ENCODE assay signal across 22 mouse cellular contexts in genomic region chr1:88840991-88841592, GRCm38 (mm10).
DNase-seq lines count a peak whose midpoint lies in the region; ATAC-seq and TF ChIP-seq lines count a peak whose summit lies in the region.
"Had no signal": no experiment of that assay in that cellular context is flagged by ENCODE, and none has a peak within 500 bp of the region (broad histone marks: within the 10 kb centered on the region; RNA-seq: fewer than 3 reads in every experiment).

No protein-coding gene starts in this region.

- DNase-seq in heart, embryonic 10.5 days (ENCODE audit: low spot score), result peak; percentile 35
- no peak for DNase-seq in heart, adult 2 months
- DNase-seq in gastrocnemius, adult 8-10 months (ENCODE audit: low spot score in 2 of 2), result no peak
- DNase-seq in adrenal gland, adult (ENCODE audit: inconsistent age in 2 of 2, low spot score in 1 of 2), result no peak
- DNase-seq: adrenal gland, postnatal 14 days; cerebellum, adult 11 months; gastrocnemius, adult 2 months; heart, adult 18-20 months; kidney, postnatal 4 days; lung, adult 2 months; lung, postnatal 36 days; spleen, adult 18-20 months; thymus, postnatal 25 days had no signal

- no peaks in the 10 kb centered on the region for H3K36me3 ChIP-seq in heart, embryonic 10.5 days
- no peaks in the 10 kb centered on the region for H3K36me3 ChIP-seq in heart, adult 2 months (ENCODE audit: control insufficient read depth, insufficient read depth, low read length)
- H3K36me3 ChIP-seq in midbrain, embryonic 12.5 days, result no peaks in the 10 kb centered on the region
- no peaks in the 10 kb centered on the region for H3K36me3 ChIP-seq in midbrain, embryonic 16.5 days (ENCODE audit: control insufficient read depth, insufficient read depth, low read length)
- no peaks in the 10 kb centered on the region for H3K36me3 ChIP-seq in midbrain, embryonic 13.5 days
- H3K36me3 ChIP-seq: heart, embryonic 15.5 days; kidney, embryonic 15.5 days; limb, embryonic 12.5 days; liver, embryonic 12.5 days had no signal

- TF ChIP-seq POLR2A in heart, adult 2 months (IDR thresholded peaks at IDR 0.05; ENCODE audit: insufficient read depth, low read depth, low read length), result no peak

- no peak overlapping the region for H3K4me2 ChIP-seq in midbrain, embryonic 12.5 days (replicated peaks)
- H3K4me2 ChIP-seq in midbrain, embryonic 16.5 days (ENCODE audit: low read length), result no peak overlapping the region
- H3K4me2 ChIP-seq in midbrain, embryonic 13.5 days (replicated peaks), result no peak overlapping the region
- H3K4me2 ChIP-seq: heart, embryonic 15.5 days; kidney, embryonic 15.5 days; limb, embryonic 12.5 days; liver, embryonic 12.5 days had no signal

- TF ChIP-seq CTCF in heart, adult 2 months (IDR thresholded peaks at IDR 0.05), result no peak

- no peak for ATAC-seq in midbrain, embryonic 12.5 days (ENCODE audit: low FRiP score, low read depth)
- no peak for ATAC-seq in midbrain, embryonic 16.5 days
- ATAC-seq in midbrain, embryonic 13.5 days, result no peak
- ATAC-seq: intestine, postnatal 0 days; liver, embryonic 12.5 days; Patski had no signal

- TF ChIP-seq EP300 in heart, adult 2 months (IDR thresholded peaks at IDR 0.05; ENCODE audit: insufficient read depth, low read depth, low read length), result no peak

- no peaks in the 10 kb centered on the region; the same call in 1 of the 2 replicates for H3K9me3 ChIP-seq in heart, embryonic 10.5 days
- no peaks in the 10 kb centered on the region for H3K9me3 ChIP-seq in midbrain, embryonic 12.5 days
- no peaks in the 10 kb centered on the region for H3K9me3 ChIP-seq in midbrain, embryonic 16.5 days (replicated peaks; ENCODE audit: control insufficient read depth, low read length, poor library complexity, severe bottlenecking)
- no peaks in the 10 kb centered on the region for H3K9me3 ChIP-seq in midbrain, embryonic 13.5 days
- H3K9me3 ChIP-seq: heart, embryonic 15.5 days; kidney, embryonic 15.5 days; liver, embryonic 12.5 days had no signal

- intact Hi-C loops in heart, adult 2 months (cut with DNase I), result no loop called here

- no peak overlapping the region for H3K4me3 ChIP-seq in heart, embryonic 10.5 days
- H3K4me3 ChIP-seq in heart, adult 2 months, result no peak overlapping the region
- no peak overlapping the region for H3K4me3 ChIP-seq in midbrain, embryonic 12.5 days
- H3K4me3 ChIP-seq in midbrain, embryonic 16.5 days (ENCODE audit: low read depth, low read length), result no peak overlapping the region
- no peak overlapping the region for H3K4me3 ChIP-seq in midbrain, embryonic 13.5 days (replicated peaks)
- H3K4me3 ChIP-seq: gastrocnemius, adult 2 months; heart, embryonic 15.5 days; kidney, embryonic 15.5 days; limb, embryonic 12.5 days; liver, embryonic 12.5 days had no signal

- H3K27ac ChIP-seq in heart, embryonic 10.5 days, result no peak overlapping the region
- H3K27ac ChIP-seq in heart, adult 2 months, result no peak overlapping the region
- peak overlapping the region; percentile 86 for H3K27ac ChIP-seq in midbrain, embryonic 12.5 days (replicated peaks)
- H3K27ac ChIP-seq in midbrain, embryonic 16.5 days (ENCODE audit: low read length), result no peak overlapping the region; the same call in 1 of the 2 replicates
- H3K27ac ChIP-seq in midbrain, embryonic 13.5 days, result peak overlapping the region; percentile 80; the same call in 1 of the 2 replicates
- H3K27ac ChIP-seq: gastrocnemius, adult 2 months; heart, embryonic 15.5 days; kidney, embryonic 15.5 days; liver, embryonic 12.5 days had no signal

- no peaks in the 10 kb centered on the region for H3K27me3 ChIP-seq in heart, embryonic 10.5 days (ENCODE audit: insufficient read depth, poor library complexity, severe bottlenecking)
- H3K27me3 ChIP-seq in heart, adult 2 months (ENCODE audit: control insufficient read depth, insufficient read depth, low read length), result no peaks in the 10 kb centered on the region
- H3K27me3 ChIP-seq in midbrain, embryonic 12.5 days, result no peaks in the 10 kb centered on the region
- H3K27me3 ChIP-seq in midbrain, embryonic 16.5 days (ENCODE audit: control insufficient read depth, insufficient read depth, low read depth, low read length), result no peaks in the 10 kb centered on the region
- H3K27me3 ChIP-seq in midbrain, embryonic 13.5 days, result 0 out of 2 replicates have a peak, but pooled peaks cover 2% of the 10 kb centered on the region
- H3K27me3 ChIP-seq: heart, embryonic 15.5 days; kidney, embryonic 15.5 days; limb, embryonic 12.5 days; liver, embryonic 12.5 days; Patski had no signal

- no peak overlapping the region for H3K9ac ChIP-seq in heart, adult 2 months (ENCODE audit: low read depth, low read length)
- no peak overlapping the region for H3K9ac ChIP-seq in midbrain, embryonic 12.5 days (replicated peaks)
- no peak overlapping the region for H3K9ac ChIP-seq in midbrain, embryonic 16.5 days (ENCODE audit: low read depth, low read length)
- no peak overlapping the region for H3K9ac ChIP-seq in midbrain, embryonic 13.5 days (replicated peaks)
- H3K9ac ChIP-seq: heart, embryonic 15.5 days; kidney, embryonic 15.5 days; limb, embryonic 12.5 days; liver, embryonic 12.5 days had no signal

- H3K4me1 ChIP-seq in heart, embryonic 10.5 days, result 0 out of 2 replicates have a peak, but pooled peaks cover 3% of the 10 kb centered on the region
- H3K4me1 ChIP-seq in heart, adult 2 months (ENCODE audit: control insufficient read depth, insufficient read depth, low read length), result no peaks in the 10 kb centered on the region
- H3K4me1 ChIP-seq in midbrain, embryonic 12.5 days, result peaks cover 26% of the 10 kb centered on the region
- peaks cover 18% of the 10 kb centered on the region for H3K4me1 ChIP-seq in midbrain, embryonic 16.5 days (ENCODE audit: control insufficient read depth, insufficient read depth, low read length)
- H3K4me1 ChIP-seq in midbrain, embryonic 13.5 days (replicated peaks), result peaks cover 29% of the 10 kb centered on the region
- H3K4me1 ChIP-seq: heart, embryonic 15.5 days; liver, embryonic 12.5 days had no signal

- no peaks in the 10 kb centered on the region for H3K79me2 ChIP-seq in heart, adult 2 months (replicated peaks; ENCODE audit: control insufficient read depth, insufficient read depth, low read length)

- 77% methylated on average over 8 of the region's 9 CpGs for WGBS in heart, embryonic 10.5 days
- WGBS in heart, adult 2 months, result 74% methylated on average over 9 of the region's 9 CpGs
- WGBS in midbrain, embryonic 12.5 days, result 78% methylated on average over 9 of the region's 9 CpGs
- 71% methylated on average over 7 of the region's 9 CpGs for WGBS in midbrain, embryonic 16.5 days
- 71% methylated on average over 8 of the region's 9 CpGs for WGBS in midbrain, embryonic 13.5 days

Comparison
In these comparisons a context has a peak if more than half of its experiments do, and no peak if none do; other contexts are left out.
1. H3K27ac ChIP-seq: peak in midbrain, embryonic 12.5 days (single experiment) and midbrain, embryonic 13.5 days (single experiment); none in heart, embryonic 10.5 days (single experiment), heart, adult 2 months (single experiment) and midbrain, embryonic 16.5 days (single experiment).